Mouse (Mus musculus) neural tube, postnatal 0 days (tissue): ENCODE data around the gene Naa50. TPM values are rescaled to one million over a fixed set of nuclear protein-coding genes. Genes with fewer than 3 reads are reported as not detected.

Source experiments
- polyA plus RNA-seq: library from polyadenylated mRNA; unstranded; fragments of >200 nt; fragmentation: Nextera tagmentation; extraction: Ambion mirVana; gene quantifications from 2 replicates; pipeline ENCODE4 v1.2.1, GENCODE M21; 2015

The Naa50 gene
- 47.4 and 52.7 TPM in 2 replicates for polyA plus RNA-seq

DNA sequence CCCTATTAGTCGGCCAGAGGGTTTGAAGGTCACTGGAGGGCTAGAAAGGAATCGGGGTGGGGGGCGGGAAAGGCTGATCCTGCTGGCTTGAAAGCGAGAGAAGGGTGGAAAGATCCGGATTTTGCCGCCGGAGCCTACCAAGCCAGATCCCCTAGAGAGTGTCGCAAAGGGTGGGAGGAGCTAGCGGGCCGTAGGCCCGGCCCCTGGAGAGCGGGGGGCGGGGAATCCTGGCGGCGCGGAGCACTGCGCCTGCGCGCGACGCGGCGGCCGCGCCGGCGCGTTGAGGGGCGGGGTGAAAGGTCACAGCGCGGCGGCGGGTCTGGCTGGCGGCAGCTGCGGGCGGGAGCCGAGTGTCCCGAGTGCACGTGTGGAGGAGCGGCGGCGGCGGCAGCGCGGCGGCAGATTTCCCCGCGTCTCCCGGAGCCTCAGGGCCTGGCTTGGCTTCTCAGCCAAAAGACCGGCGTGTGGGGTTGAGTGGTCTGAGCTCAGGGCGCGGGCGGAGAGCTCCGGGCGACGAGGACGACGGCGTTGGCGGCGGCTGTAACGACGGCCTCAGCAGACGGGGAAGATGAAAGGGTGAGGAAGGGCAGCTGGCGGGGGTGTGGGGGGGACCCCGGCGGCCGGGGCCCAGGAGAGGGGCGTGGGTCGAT lies at the start of gene Naa50, which contains the start of gene Atp6v1a:
TSS of gene Naa50 (plus strand) at position 295 of the 650 bp plus-strand sequence.
TSS of gene Atp6v1a (minus strand) at position 170 of the 650 bp plus-strand sequence.

DNA sequence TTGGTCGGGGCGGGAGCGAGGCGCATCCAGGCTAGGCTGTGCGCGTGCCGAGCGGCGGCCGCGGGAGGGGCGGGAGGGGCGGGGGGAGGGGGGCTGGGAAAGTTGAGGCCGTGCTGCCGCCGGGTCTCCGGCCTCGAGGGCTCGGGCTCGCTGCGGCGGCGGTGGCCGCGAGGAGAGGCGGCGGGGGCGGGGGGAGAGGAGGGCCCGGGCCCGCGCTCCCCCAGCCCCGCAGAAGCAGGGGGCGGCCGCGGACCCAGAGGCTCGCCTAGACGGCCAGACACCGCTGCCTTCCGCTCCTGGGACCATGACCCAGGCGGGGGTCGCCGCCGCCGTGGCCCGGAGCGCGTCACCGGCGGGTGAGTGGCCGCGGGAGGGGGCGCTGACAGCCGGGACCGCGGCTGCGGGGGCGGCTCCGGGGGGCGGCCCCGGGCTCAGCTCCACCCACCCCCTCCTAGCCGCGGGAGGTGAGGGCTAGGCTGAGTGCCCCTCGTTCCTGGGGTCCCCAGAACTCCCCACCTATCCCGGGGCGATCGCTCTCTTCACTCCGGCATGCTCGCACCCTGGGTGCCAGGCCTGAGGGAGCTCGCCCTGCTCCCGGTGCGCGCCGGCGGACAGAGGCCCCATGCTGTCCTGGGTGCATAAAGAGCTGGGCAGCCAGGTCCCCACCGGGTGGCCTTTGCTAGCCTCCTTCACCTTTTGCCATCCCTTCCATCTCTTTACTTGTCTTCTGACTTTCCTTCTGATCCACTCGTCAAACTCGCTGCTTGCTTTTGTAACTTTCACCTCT lies 33.7 kb downstream of the Naa50 start, which contains the start of gene Usf3:
TSS of gene Usf3 (plus strand) at position 92 of the 787 bp plus-strand sequence.

Other genes with a start within 250 kb of the Naa50 start
- 12.5 and 12.8 TPM in 2 replicates for gene Qtrt2, start 213.0 kb upstream of the Naa50 start, polyA plus RNA-seq
- gene Zdhhc23, start 160.0 kb upstream of the Naa50 start, polyA plus RNA-seq: 2.1 and 2.2 TPM in 2 replicates
- 2.8 and 3.3 TPM in 2 replicates for gene Gramd1c, start 76.5 kb upstream of the Naa50 start, polyA plus RNA-seq
- 153 and 170 TPM in 2 replicates for gene Atp6v1a, start 125 bp upstream of the Naa50 start, polyA plus RNA-seq
- 2.6 and 2.9 TPM in 2 replicates for gene Usf3, start 33.4 kb downstream of the Naa50 start, polyA plus RNA-seq
- gene Sidt1, start 193.4 kb downstream of the Naa50 start, polyA plus RNA-seq: 29.1 and 31.2 TPM in 2 replicates
- 10.3 and 11.6 TPM in 2 replicates for gene Spice1, start 207.3 kb downstream of the Naa50 start, polyA plus RNA-seq